Mouse (Mus musculus) megakaryocyte, embryonic 14.5 days (primary cell): Measurements from ENCODE around the gene Mroh3.

Experiments
- FLI1 ChIP-seq: IDR thresholded peaks from 2 replicates; pipeline ENCODE4 v1.6.1; 2012; ENCODE audit warnings: low read length, inconsistent platforms, mixed read lengths
- GATA1 ChIP-seq: IDR thresholded peaks from 3 replicates; pipeline ENCODE4 v1.6.1; 2012; ENCODE audit warnings: mixed read lengths, low read length, inconsistent platforms, borderline replicate concordance

- no peak for TF ChIP-seq GATA1
- no peak for TF ChIP-seq FLI1
These were observed 7.6 kb upstream of the Mroh3 start for GRCm38 (mm10) chr1:136220037-136220871.
